Comparison of ENCODE assay signal across 14 mouse cellular contexts in the genomic region with DNA sequence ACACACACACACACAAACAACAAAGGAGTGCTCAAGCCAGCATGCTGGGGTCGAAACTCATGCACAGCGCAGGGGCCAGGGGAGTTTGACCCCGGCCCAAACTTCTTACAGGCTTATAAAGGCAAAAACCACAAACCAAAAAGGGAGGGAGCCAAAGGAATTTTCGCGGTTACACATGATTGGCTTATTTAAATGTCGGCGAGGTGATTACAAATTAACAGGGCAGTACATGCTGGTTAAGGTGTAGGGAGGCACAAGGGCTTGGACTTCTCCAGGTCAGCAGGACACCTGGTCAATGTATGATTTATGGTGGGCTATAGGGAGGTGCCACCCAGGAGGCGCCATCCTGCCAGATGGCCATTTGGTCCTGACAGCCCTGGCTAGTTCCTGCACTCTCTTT. TPM values are rescaled to one million over a fixed set of nuclear protein-coding genes. Genes with fewer than 3 reads are reported as not detected.
"Had no signal": no experiment of that assay in that cellular context is flagged by ENCODE, and none has a peak within 500 bp of the region (broad histone marks: within the 10 kb centered on the region; RNA-seq: fewer than 3 reads in every experiment).

No protein-coding gene starts in this region.

RNA-seq across cellular contexts. Expression of gene Olfr54, which starts 15.3 kb away (rescaled TPM):
- polyA plus RNA-seq: lung, embryonic 14.5 days; lung, embryonic 16.5 days; midbrain, embryonic 10.5 days; midbrain, embryonic 12.5 days; midbrain, embryonic 14.5 days; midbrain, embryonic 16.5 days; myocyte; neural tube, embryonic 11.5 days; neural tube, embryonic 13.5 days; neural tube, embryonic 15.5 days; small intestine, adult 2 months; stomach, embryonic 14.5 days; stomach, embryonic 16.5 days; thymus, postnatal 0 days had no signal

RNA-seq across cellular contexts. Expression of gene Olfr1375, which starts 18.5 kb away (rescaled TPM):
- polyA plus RNA-seq: lung, embryonic 14.5 days; lung, embryonic 16.5 days; midbrain, embryonic 10.5 days; midbrain, embryonic 12.5 days; midbrain, embryonic 14.5 days; midbrain, embryonic 16.5 days; myocyte; neural tube, embryonic 11.5 days; neural tube, embryonic 13.5 days; neural tube, embryonic 15.5 days; small intestine, adult 2 months; stomach, embryonic 14.5 days; stomach, embryonic 16.5 days; thymus, postnatal 0 days had no signal

RNA-seq across cellular contexts. Expression of gene Olfr51, which starts 26.0 kb away (rescaled TPM):
- polyA plus RNA-seq: lung, embryonic 14.5 days; lung, embryonic 16.5 days; midbrain, embryonic 10.5 days; midbrain, embryonic 12.5 days; midbrain, embryonic 14.5 days; midbrain, embryonic 16.5 days; myocyte; neural tube, embryonic 11.5 days; neural tube, embryonic 13.5 days; neural tube, embryonic 15.5 days; small intestine, adult 2 months; stomach, embryonic 14.5 days; stomach, embryonic 16.5 days; thymus, postnatal 0 days had no signal

RNA-seq across cellular contexts. Expression of gene Olfr1377, which starts 47.6 kb away (rescaled TPM):
- polyA plus RNA-seq: lung, embryonic 14.5 days; lung, embryonic 16.5 days; midbrain, embryonic 10.5 days; midbrain, embryonic 12.5 days; midbrain, embryonic 14.5 days; midbrain, embryonic 16.5 days; myocyte; neural tube, embryonic 11.5 days; neural tube, embryonic 13.5 days; neural tube, embryonic 15.5 days; small intestine, adult 2 months; stomach, embryonic 14.5 days; stomach, embryonic 16.5 days; thymus, postnatal 0 days had no signal
